Mouse (Mus musculus): ENCODE data around the gene Ankrd10.

The Ankrd10 gene

GRCm38 (mm10) chr8:11564721-11565120, 70.8 kb downstream of the Ankrd10 start:
- in situ Hi-C loops (cut with MboI; ENCODE audit: unreplicated experiment in 2 of 2) = no loop called here

- in situ Hi-C loops (cut with MboI; ENCODE audit: unreplicated experiment in 2 of 2) = no loop called here
These were observed 71.3 kb downstream of the Ankrd10 start for GRCm38 (mm10) chr8:11564236-11564635.
